Mouse (Mus musculus) heart, embryonic 15.5 days (tissue): ENCODE measurements around the gene Gm10490. TPM values are rescaled to one million over a fixed set of nuclear protein-coding genes. Genes with fewer than 3 reads are reported as not detected.

ENCODE experiments used
- polyA plus RNA-seq: library from polyadenylated mRNA; unstranded; fragments of >200 nt; fragmentation: Nextera tagmentation; extraction: Ambion mirVana; gene quantifications from 2 replicates; pipeline ENCODE4 v1.2.1, GENCODE M21; 2015

Gene Gm10490
- polyA plus RNA-seq, 1 experiment from 2014 or later, result not detected

Other genes with a start within 250 kb of the Gm10490 start
- gene Plp2, start 238.2 kb upstream of the Gm10490 start, polyA plus RNA-seq, result 129 and 145 TPM in 2 replicates
- gene Magix, start 228.3 kb upstream of the Gm10490 start, polyA plus RNA-seq, result 0.69 and 1.2 TPM in 2 replicates
- gene Gpkow, start 212.4 kb upstream of the Gm10490 start, polyA plus RNA-seq, result 27.0 and 28.2 TPM in 2 replicates
- gene Wdr45, start 195.2 kb upstream of the Gm10490 start, polyA plus RNA-seq, result 25.4 and 33.7 TPM in 2 replicates
- 1.2 TPM in 1 of 2 replicates, not detected in the other for gene Gm45208, start 187.3 kb upstream of the Gm10490 start, polyA plus RNA-seq
- gene Praf2, start 181.1 kb upstream of the Gm10490 start, polyA plus RNA-seq, result 30.5 and 39.4 TPM in 2 replicates
- 4.1 and 8.7 TPM in 2 replicates for gene Ccdc120, start 158.6 kb upstream of the Gm10490 start, polyA plus RNA-seq
- gene Tfe3, start 147.0 kb upstream of the Gm10490 start, polyA plus RNA-seq, result 16.6 and 21.7 TPM in 2 replicates
- 25.9 and 31.1 TPM in 2 replicates for gene Gripap1, start 119.8 kb upstream of the Gm10490 start, polyA plus RNA-seq
- 0.69 and 1.0 TPM in 2 replicates for gene Kcnd1, start 87.3 kb upstream of the Gm10490 start, polyA plus RNA-seq
- 24.7 and 31.7 TPM in 2 replicates for gene Otud5, start 68.2 kb upstream of the Gm10490 start, polyA plus RNA-seq
- 4.5 and 6.3 TPM in 2 replicates for gene Pim2, start 31.3 kb upstream of the Gm10490 start, polyA plus RNA-seq
- gene Slc35a2, start 25.5 kb upstream of the Gm10490 start, polyA plus RNA-seq, result 22.3 and 32.0 TPM in 2 replicates
- gene Pqbp1, start 10.3 kb upstream of the Gm10490 start, polyA plus RNA-seq, result 72.8 and 77.9 TPM in 2 replicates
- gene Timm17b, start 10.2 kb upstream of the Gm10490 start, polyA plus RNA-seq, result 102 and 124 TPM in 2 replicates
- not detected in 2 replicates for gene Gm10491, start 1.7 kb upstream of the Gm10490 start, polyA plus RNA-seq
- gene Pcsk1n, start 10.3 kb downstream of the Gm10490 start, polyA plus RNA-seq, result 0.39 and 3.3 TPM in 2 replicates
- gene Eras, start 19.1 kb downstream of the Gm10490 start, polyA plus RNA-seq, result not detected in 2 replicates
- gene Hdac6, start 38.3 kb downstream of the Gm10490 start, polyA plus RNA-seq, result 21.4 and 28.6 TPM in 2 replicates
- gene Gata1, start 68.5 kb downstream of the Gm10490 start, polyA plus RNA-seq, result 0.57 and 2.4 TPM in 2 replicates
- 0.19 and 0.66 TPM in 2 replicates for gene Glod5, start 109.0 kb downstream of the Gm10490 start, polyA plus RNA-seq
- gene Suv39h1, start 165.2 kb downstream of the Gm10490 start, polyA plus RNA-seq, result 25.0 and 32.1 TPM in 2 replicates
- 0.39 and 1.1 TPM in 2 replicates for gene Was, start 181.0 kb downstream of the Gm10490 start, polyA plus RNA-seq
- 22.3 and 25.2 TPM in 2 replicates for gene Wdr13, start 223.3 kb downstream of the Gm10490 start, polyA plus RNA-seq
- gene Rbm3, start 236.3 kb downstream of the Gm10490 start, polyA plus RNA-seq, result 288 and 296 TPM in 2 replicates